Mouse (Mus musculus) limb, embryonic 12.5 days (tissue): ENCODE results near the gene Fermt2. TPM values are rescaled to one million over a fixed set of nuclear protein-coding genes. Genes with fewer than 3 reads are reported as not detected.

ENCODE experiments used
- ATAC-seq: fragments of 200-750 bp; cut with Nextera tagmentation; 2 replicates; pipeline ENCODE4 v1.8.0; 2017; ENCODE audit warnings: low read depth, moderate TSS enrichment; ENCODE audit not compliant: insufficient number of reproducible peaks, insufficient read depth, low FRiP score, low TSS enrichment
- H3K27ac ChIP-seq: fragments of 300-500 bp; sonication (generic); 2 replicates; pipeline ENCODE4 v1.5.1; 2016; ENCODE audit warnings: mild to moderate bottlenecking, moderate library complexity
- H3K27me3 ChIP-seq: fragments of 300-500 bp; sonication (generic); 2 replicates; pipeline ENCODE4 v1.6.1; 2016; ENCODE audit warnings: mild to moderate bottlenecking, moderate library complexity
- H3K36me3 ChIP-seq: fragments of 300-500 bp; sonication (generic); 2 replicates; pipeline ENCODE4 v1.6.1; 2016; ENCODE audit warnings: mild to moderate bottlenecking, moderate library complexity
- H3K4me1 ChIP-seq: fragments of 300-500 bp; sonication (generic); replicated peaks from 2 replicates; pipeline ENCODE4 v1.6.1; 2016
- H3K4me2 ChIP-seq: fragments of 300-500 bp; sonication (generic); 2 replicates; pipeline ENCODE4 v1.6.1; 2016; ENCODE audit warnings: mild to moderate bottlenecking, moderate library complexity
- H3K4me3 ChIP-seq: fragments of 300-500 bp; sonication (generic); replicated peaks from 2 replicates; pipeline ENCODE4 v1.5.1; 2016; ENCODE audit warnings: mild to moderate bottlenecking
- H3K9ac ChIP-seq: fragments of 300-500 bp; sonication (generic); replicated peaks from 2 replicates; pipeline ENCODE4 v1.6.1; 2016; ENCODE audit warnings: mild to moderate bottlenecking, moderate library complexity
- H3K9me3 ChIP-seq: fragments of 300-500 bp; sonication (generic); 2 replicates; pipeline ENCODE4 v1.6.1; 2016; ENCODE audit warnings: mild to moderate bottlenecking, moderate library complexity
- WGBS: fragments of 180-500 bp; shearing (Covaris S2); methylation state at CpG from one replicate; pipeline ENCODE4 v1.1.7; 2016; 5-methylcytosine and 5-hydroxymethylcytosine counted together
- polyA plus RNA-seq: library from polyadenylated mRNA; unstranded; fragments of >200 nt; fragmentation: Nextera tagmentation; extraction: Ambion mirVana; gene quantifications from 2 replicates; pipeline ENCODE4 v1.2.1, GENCODE M21; 2016

Fermt2 gene
- polyA plus RNA-seq, 1 experiment from 2014 or later: 128 TPM

DNA sequence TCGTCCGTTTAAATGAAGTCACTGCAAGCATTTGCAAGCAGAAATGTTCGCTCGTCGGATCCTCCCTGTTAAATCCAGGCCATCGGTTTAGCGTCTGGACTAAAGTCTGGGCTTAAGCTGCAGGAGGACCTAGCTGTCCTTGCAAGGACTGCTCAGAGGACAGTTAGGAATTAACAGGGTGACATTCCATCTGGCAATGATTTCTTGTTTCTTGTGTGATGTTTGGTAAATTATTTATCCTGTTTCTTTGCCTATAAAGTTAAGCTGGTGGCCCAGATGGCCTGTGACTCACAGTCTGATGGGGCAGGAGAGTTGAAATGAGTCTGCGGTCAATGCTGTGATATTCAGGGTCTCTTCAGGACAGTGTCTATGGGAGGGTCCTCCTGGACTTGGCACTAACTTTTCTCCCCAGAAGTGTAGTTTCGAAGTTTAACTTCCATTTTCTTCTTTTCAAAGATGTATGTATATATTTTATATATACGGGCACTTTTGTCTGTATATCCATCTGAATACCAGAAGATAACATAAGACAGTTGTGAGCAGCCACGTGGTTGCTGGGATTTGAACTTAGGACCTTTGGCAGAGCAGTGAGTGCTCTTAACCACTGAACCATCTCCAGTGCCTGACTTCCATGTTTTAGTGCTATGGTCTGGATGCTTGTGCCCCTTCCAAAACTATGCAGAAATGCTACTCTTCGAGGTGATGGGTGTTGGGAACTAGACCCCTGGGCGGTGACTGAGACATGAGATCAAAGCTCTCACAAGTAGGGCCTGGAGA is 99.7 kb downstream of the Fermt2 start:
- no peak for ATAC-seq
- Histone ChIP-seq H3K4me1 (no peaks in the 10 kb centered on the region), H3K4me2 (no peak overlapping the region), H3K4me3 (no peak overlapping the region), H3K36me3 (no peaks in the 10 kb centered on the region), H3K27ac (no peak overlapping the region), H3K9ac (no peak overlapping the region), H3K9me3 (peaks cover 13% of the 10 kb centered on the region), H3K27me3 (no peaks in the 10 kb centered on the region)
- WGBS: 74% methylated on average over 13 of the region's 13 CpGs

DNA sequence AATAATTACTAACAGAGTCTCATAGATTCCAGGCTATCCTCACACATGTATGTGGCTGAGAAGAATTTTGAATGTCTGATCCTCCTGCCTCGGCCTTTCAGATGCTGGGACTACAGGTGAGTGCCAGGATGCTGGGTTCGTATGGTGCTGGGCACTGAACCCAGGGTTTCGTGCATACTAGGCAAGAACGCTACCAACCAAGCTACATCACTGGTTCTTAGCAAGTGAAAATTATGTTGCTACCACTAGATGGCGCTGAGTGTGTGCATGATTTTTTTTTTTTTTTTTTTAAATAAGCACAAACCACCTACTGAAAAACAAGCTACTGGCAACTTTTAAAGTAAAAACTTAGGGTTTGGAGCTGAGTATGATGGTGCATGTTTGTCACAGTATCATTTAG is 106.7 kb downstream of the Fermt2 start:
- H3K36me3 ChIP-seq: no peaks in the 10 kb centered on the region
- H3K4me1 ChIP-seq: no peaks in the 10 kb centered on the region
- H3K9ac ChIP-seq: no peak overlapping the region
- peaks cover 5% of the 10 kb centered on the region; the same call in 1 of the 2 replicates for H3K9me3 ChIP-seq
- H3K27ac ChIP-seq: no peak overlapping the region
- H3K4me3 ChIP-seq: no peak overlapping the region
- 7% methylated on average over 5 of the region's 5 CpGs for WGBS
- no peak overlapping the region for H3K4me2 ChIP-seq
- ATAC-seq: 0 out of 2 replicates have a peak, but pooled peaks have one; percentile 47
- H3K27me3 ChIP-seq: no peaks in the 10 kb centered on the region

DNA sequence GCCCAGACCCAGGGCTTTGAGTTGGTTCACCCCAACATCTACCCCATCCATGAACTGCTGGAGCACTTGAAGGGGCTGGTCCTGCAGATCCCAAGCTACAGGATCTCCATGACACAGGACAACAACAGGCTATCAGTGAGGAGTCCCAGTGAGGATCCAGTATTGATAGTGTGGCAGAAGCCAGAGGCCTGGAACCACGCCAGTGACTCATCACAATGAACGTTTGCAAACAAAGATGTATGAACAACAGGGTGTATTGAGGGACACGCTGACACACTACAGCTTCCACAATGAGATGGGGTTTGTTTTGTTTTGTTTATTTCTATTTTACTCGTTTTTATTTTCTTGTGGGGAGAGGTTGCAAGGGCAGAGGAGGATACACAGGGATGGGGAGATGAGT is 107.5 kb downstream of the Fermt2 start:
- Histone ChIP-seq H3K9me3 (peaks cover 5% of the 10 kb centered on the region; the same call in 1 of the 2 replicates), H3K27me3 (no peaks in the 10 kb centered on the region), H3K4me1 (no peaks in the 10 kb centered on the region), H3K4me2 (no peak overlapping the region), H3K36me3 (no peaks in the 10 kb centered on the region), H3K9ac (no peak overlapping the region), H3K4me3 (no peak overlapping the region), H3K27ac (no peak overlapping the region)
- ATAC-seq: no peak
- 79% methylated on average over 4 of the region's 4 CpGs for WGBS

DNA sequence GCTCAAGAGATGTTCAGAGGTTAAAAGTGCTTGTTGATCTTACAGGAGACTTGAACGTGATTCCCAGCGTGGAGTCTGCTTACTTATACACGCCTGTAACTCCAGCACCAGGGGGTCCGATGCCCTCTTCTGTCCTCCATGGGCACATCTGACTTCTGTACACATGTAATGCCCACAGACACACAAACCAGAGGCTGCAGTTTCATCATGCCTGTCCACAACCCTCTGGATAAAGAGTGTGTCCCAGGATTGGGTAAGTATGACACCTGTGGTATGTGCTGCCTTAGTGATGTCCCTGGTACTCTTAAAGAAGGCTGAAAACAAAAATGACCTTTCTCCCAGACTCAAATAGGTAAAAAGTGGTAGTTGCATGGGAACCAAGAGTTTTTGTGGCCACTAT is 110.6 kb downstream of the Fermt2 start:
- no peaks in the 10 kb centered on the region for H3K9me3 ChIP-seq

DNA sequence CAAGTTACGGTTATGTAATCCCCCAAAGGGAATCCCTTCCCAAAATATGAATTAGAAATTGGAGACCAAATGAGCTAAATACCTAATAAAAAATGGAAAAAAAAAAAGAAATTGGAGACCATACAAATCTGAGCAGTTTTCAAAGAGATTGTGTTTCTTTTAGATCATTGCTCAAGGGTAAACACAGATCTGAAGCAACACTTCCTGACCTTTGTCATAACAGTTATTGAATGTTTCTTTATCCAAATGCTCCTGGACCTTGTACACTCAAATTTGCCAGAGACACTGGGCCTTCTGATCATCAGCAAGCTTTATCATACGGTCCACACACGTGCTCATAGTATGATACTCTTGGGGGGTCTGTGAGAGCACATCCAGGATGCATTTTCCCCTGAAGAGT is 111.4 kb downstream of the Fermt2 start:
- Histone ChIP-seq H3K4me1 (no peaks in the 10 kb centered on the region), H3K36me3 (no peaks in the 10 kb centered on the region), H3K4me3 (no peak overlapping the region), H3K4me2 (no peak overlapping the region), H3K27me3 (no peaks in the 10 kb centered on the region), H3K27ac (no peak overlapping the region), H3K9ac (no peak overlapping the region), H3K9me3 (no peaks in the 10 kb centered on the region)
- ATAC-seq: no peak
- WGBS: 75% methylated on average over 3 of the region's 3 CpGs

More for the DNA sequence above, 110.6 kb downstream of the Fermt2 start:
- H3K4me1 ChIP-seq: no peaks in the 10 kb centered on the region
- no peaks in the 10 kb centered on the region for H3K27me3 ChIP-seq
- no peak overlapping the region for H3K9ac ChIP-seq
- H3K4me2 ChIP-seq: no peak overlapping the region
- WGBS: 77% methylated on average over 4 of the region's 4 CpGs
- H3K4me3 ChIP-seq: no peak overlapping the region
- ATAC-seq: no peak
- H3K36me3 ChIP-seq: no peaks in the 10 kb centered on the region
- H3K27ac ChIP-seq: no peak overlapping the region

DNA sequence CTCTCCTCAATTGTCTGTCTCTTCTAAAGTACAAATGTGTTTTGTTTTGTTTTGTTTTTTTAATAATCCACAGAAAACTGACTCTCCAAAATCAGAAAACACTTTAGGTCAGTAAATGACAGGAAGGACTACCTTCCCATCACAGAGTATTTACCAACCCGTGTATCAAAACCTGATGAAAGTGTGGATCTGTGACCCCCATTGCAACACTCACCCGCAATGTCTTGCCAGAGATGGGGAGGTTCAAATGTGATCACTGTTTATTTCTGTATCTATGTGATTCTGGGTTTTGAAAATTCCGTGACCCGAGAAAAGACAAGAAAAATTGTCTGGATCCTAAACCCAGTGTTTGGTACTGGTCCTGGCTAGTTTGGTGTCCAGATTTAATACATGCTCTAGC is 113.7 kb downstream of the Fermt2 start:
- no peak overlapping the region for H3K4me3 ChIP-seq
- no peaks in the 10 kb centered on the region for H3K27me3 ChIP-seq
- WGBS: 87% methylated on average over 4 of the region's 4 CpGs
- ATAC-seq: no peak
- no peaks in the 10 kb centered on the region for H3K4me1 ChIP-seq
- H3K4me2 ChIP-seq: no peak overlapping the region
- no peaks in the 10 kb centered on the region for H3K36me3 ChIP-seq
- no peak overlapping the region for H3K27ac ChIP-seq
- H3K9me3 ChIP-seq: no peaks in the 10 kb centered on the region
- no peak overlapping the region for H3K9ac ChIP-seq

Other genes with a start within 250 kb of the Fermt2 start
- gene Ero1l, start 211.3 kb downstream of the Fermt2 start, polyA plus RNA-seq: 27.3 and 28.5 TPM in 2 replicates
- gene Psmc6, start 200.3 kb downstream of the Fermt2 start, polyA plus RNA-seq: 196 and 210 TPM in 2 replicates
- gene Styx, start 179.0 kb downstream of the Fermt2 start, polyA plus RNA-seq: 54.8 and 68.5 TPM in 2 replicates
- 48.1 and 49.9 TPM in 2 replicates for gene Gnpnat1, start 125.2 kb downstream of the Fermt2 start, polyA plus RNA-seq
- 7.6 and 10.4 TPM in 2 replicates for gene Ddhd1, start 128.0 kb upstream of the Fermt2 start, polyA plus RNA-seq